Mouse (Mus musculus) frontal cortex, postnatal 14 days (tissue): ENCODE results near the gene Sfrp5.

ENCODE experiments used
- DNase-seq, 2 experiments: peaks; one replicate each; pipeline ENCODE4 v3.0.0; 2022; ENCODE audit warnings: low spot score in 2 of 2

Sfrp5 gene

GRCm38 (mm10) chr19:42201696-42202381 lies at the start of gene Sfrp5:
TSS of gene Sfrp5 (minus strand) at chr19:42202252.
- no peak for DNase-seq

- DNase-seq: no peak
These were observed 48.2 kb upstream of the Sfrp5 start for GRCm38 (mm10) chr19:42249976-42250914.

- no peak for DNase-seq
These were observed 45.5 kb upstream of the Sfrp5 start, which contains the start of gene Golga7b for GRCm38 (mm10) chr19:42247519-42247918. TSS of gene Golga7b (plus strand) at chr19:42247574.

- DNase-seq: no peak
These were observed 44.6 kb upstream of the Sfrp5 start for GRCm38 (mm10) chr19:42246626-42247025.

GRCm38 (mm10) chr19:42243401-42243800 lies 41.3 kb upstream of the Sfrp5 start:
- no peak for DNase-seq

GRCm38 (mm10) chr19:42240881-42241280 lies 38.8 kb upstream of the Sfrp5 start:
- DNase-seq: no peak

GRCm38 (mm10) chr19:42238341-42238715 lies 36.3 kb upstream of the Sfrp5 start:
- no peak for DNase-seq

- peak; percentile 16 to 24 for DNase-seq
These were observed 35.7 kb upstream of the Sfrp5 start for GRCm38 (mm10) chr19:42237602-42238340.

GRCm38 (mm10) chr19:42230986-42231385 lies 28.9 kb upstream of the Sfrp5 start:
- DNase-seq: no peak

GRCm38 (mm10) chr19:42230288-42230568 lies 28.2 kb upstream of the Sfrp5 start:
- DNase-seq: no peak

GRCm38 (mm10) chr19:42229499-42230287 lies 27.6 kb upstream of the Sfrp5 start:
- no peak for DNase-seq

- DNase-seq: no peak
These were observed 24.4 kb upstream of the Sfrp5 start for GRCm38 (mm10) chr19:42226451-42226850.

GRCm38 (mm10) chr19:42217374-42217763 lies 15.3 kb upstream of the Sfrp5 start:
- no peak for DNase-seq

- DNase-seq: no peak
These were observed 14.8 kb upstream of the Sfrp5 start for GRCm38 (mm10) chr19:42216699-42217373.

- no peak for DNase-seq
These were observed 12.5 kb upstream of the Sfrp5 start for GRCm38 (mm10) chr19:42214601-42215000.

- DNase-seq: no peak
These were observed 9.9 kb upstream of the Sfrp5 start for GRCm38 (mm10) chr19:42211936-42212335.

GRCm38 (mm10) chr19:42209976-42210375 lies 7.9 kb upstream of the Sfrp5 start:
- no peak for DNase-seq

GRCm38 (mm10) chr19:42209485-42209884 lies 7.4 kb upstream of the Sfrp5 start:
- DNase-seq: no peak

GRCm38 (mm10) chr19:42205201-42205600 lies 3.1 kb upstream of the Sfrp5 start:
- no peak for DNase-seq

GRCm38 (mm10) chr19:42204306-42204705 lies 2.3 kb upstream of the Sfrp5 start:
- DNase-seq: no peak

GRCm38 (mm10) chr19:42202467-42202866 lies 415 bp upstream of the Sfrp5 start:
- no peak for DNase-seq
